Mouse (Mus musculus) right cerebral cortex, adult 18-20 months (tissue): ENCODE results near the gene Msh4.
"Not testable (repeated sequence)": the region's sequence is repeated elsewhere in the genome, so short reads cannot be mapped to it uniquely, and the experiment has no call there.

Source experiments
- DNase-seq: peaks from one replicate; pipeline ENCODE4 v3.0.0; 2022; ENCODE audit warnings: mixed read lengths

Gene Msh4

GRCm38 (mm10) chr3:153910489-153910888 is 4.6 kb upstream of the Msh4 start:
- no peak for DNase-seq

- DNase-seq = no peak
Measured at GRCm38 (mm10) chr3:153908919-153909318, 3.0 kb upstream of the Msh4 start.

- DNase-seq = no peak
Measured at GRCm38 (mm10) chr3:153905251-153906135, 445 bp downstream of the Msh4 start.

GRCm38 (mm10) chr3:153904586-153904985 is 1.4 kb downstream of the Msh4 start:
- DNase-seq = peak; percentile 35

- no peak for DNase-seq
Measured at GRCm38 (mm10) chr3:153902595-153902994, 3.3 kb downstream of the Msh4 start.

- DNase-seq = no peak
Measured at GRCm38 (mm10) chr3:153901904-153902303, 4.0 kb downstream of the Msh4 start.

- no peak for DNase-seq
Measured at GRCm38 (mm10) chr3:153897216-153897615, 8.7 kb downstream of the Msh4 start.

GRCm38 (mm10) chr3:153895454-153895853 is 10.5 kb downstream of the Msh4 start:
- no peak for DNase-seq

- no peak for DNase-seq
Measured at GRCm38 (mm10) chr3:153889188-153889781, 16.7 kb downstream of the Msh4 start.

GRCm38 (mm10) chr3:153888141-153888540 is 17.8 kb downstream of the Msh4 start:
- no peak for DNase-seq

- DNase-seq = no peak
Measured at GRCm38 (mm10) chr3:153886296-153886695, 19.6 kb downstream of the Msh4 start.

- DNase-seq = no peak
Measured at GRCm38 (mm10) chr3:153871396-153871795, 34.5 kb downstream of the Msh4 start.

- DNase-seq = no peak
Measured at GRCm38 (mm10) chr3:153867149-153868136, 38.5 kb downstream of the Msh4 start.

GRCm38 (mm10) chr3:153864636-153865429 is 41.1 kb downstream of the Msh4 start:
- no peak for DNase-seq

- no peak for DNase-seq
Measured at GRCm38 (mm10) chr3:153863816-153864215, 42.1 kb downstream of the Msh4 start.

GRCm38 (mm10) chr3:153860392-153860791 is 45.5 kb downstream of the Msh4 start:
- DNase-seq = not testable (repeated sequence)

GRCm38 (mm10) chr3:153858350-153859001 is 47.5 kb downstream of the Msh4 start:
- no peak for DNase-seq

- no peak for DNase-seq
Measured at GRCm38 (mm10) chr3:153852266-153852665, 53.7 kb downstream of the Msh4 start.

- no peak for DNase-seq
Measured at GRCm38 (mm10) chr3:153850759-153851158, 55.2 kb downstream of the Msh4 start.

- DNase-seq = no peak
Measured at GRCm38 (mm10) chr3:153849368-153850015, 56.4 kb downstream of the Msh4 start.

GRCm38 (mm10) chr3:153847207-153847733 is 58.7 kb downstream of the Msh4 start:
- DNase-seq = no peak
